Mouse (Mus musculus): ENCODE data around the gene Ncan.

The Ncan gene

GRCm38 (mm10) chr8:70130066-70130465 is 9.4 kb upstream of the Ncan start:
- in situ Hi-C loops (cut with MboI; ENCODE audit: unreplicated experiment in 2 of 2) = no loop called here

GRCm38 (mm10) chr8:70129309-70129952 is 8.8 kb upstream of the Ncan start:
- in situ Hi-C loops (cut with MboI; ENCODE audit: unreplicated experiment in 2 of 2) = no loop called here

GRCm38 (mm10) chr8:70128435-70128834 is 7.8 kb upstream of the Ncan start:
- in situ Hi-C loops (cut with MboI; ENCODE audit: unreplicated experiment in 2 of 2) = no loop called here

DNA sequence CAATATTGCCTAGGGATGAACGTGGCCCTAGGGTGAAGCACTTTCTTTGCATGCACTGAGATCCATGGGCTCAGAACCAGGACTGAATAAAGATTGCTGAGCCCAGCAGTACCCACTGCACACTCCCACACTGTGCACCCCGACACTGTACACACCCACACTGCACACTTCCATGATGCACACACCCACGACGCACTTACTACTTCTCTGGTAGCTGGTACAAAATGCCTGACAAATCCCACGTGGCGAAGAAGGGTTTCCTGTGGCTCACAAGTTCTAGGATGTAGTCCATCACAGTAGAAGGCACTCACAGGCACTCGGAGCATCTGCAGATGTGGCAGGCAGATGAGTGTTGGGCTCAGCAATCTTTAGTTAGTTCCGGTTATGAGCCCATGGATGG is 4.3 kb upstream of the Ncan start:
- in situ Hi-C loops (cut with MboI; ENCODE audit: unreplicated experiment in 2 of 2) = loop anchor here (5.0 to 25.0 kb wide), 4 partner anchors 203 to 798 kb away; partner anchors contain the start of gene Zfp868 (in 1 of the 2)

GRCm38 (mm10) chr8:70122863-70123262 is 2.2 kb upstream of the Ncan start:
- in situ Hi-C loops (cut with MboI; ENCODE audit: unreplicated experiment in 2 of 2) = loop anchor here (5.0 to 25.0 kb wide), 4 partner anchors 201 to 796 kb away; partner anchors contain the start of gene Zfp868 (in 1 of the 2)

DNA sequence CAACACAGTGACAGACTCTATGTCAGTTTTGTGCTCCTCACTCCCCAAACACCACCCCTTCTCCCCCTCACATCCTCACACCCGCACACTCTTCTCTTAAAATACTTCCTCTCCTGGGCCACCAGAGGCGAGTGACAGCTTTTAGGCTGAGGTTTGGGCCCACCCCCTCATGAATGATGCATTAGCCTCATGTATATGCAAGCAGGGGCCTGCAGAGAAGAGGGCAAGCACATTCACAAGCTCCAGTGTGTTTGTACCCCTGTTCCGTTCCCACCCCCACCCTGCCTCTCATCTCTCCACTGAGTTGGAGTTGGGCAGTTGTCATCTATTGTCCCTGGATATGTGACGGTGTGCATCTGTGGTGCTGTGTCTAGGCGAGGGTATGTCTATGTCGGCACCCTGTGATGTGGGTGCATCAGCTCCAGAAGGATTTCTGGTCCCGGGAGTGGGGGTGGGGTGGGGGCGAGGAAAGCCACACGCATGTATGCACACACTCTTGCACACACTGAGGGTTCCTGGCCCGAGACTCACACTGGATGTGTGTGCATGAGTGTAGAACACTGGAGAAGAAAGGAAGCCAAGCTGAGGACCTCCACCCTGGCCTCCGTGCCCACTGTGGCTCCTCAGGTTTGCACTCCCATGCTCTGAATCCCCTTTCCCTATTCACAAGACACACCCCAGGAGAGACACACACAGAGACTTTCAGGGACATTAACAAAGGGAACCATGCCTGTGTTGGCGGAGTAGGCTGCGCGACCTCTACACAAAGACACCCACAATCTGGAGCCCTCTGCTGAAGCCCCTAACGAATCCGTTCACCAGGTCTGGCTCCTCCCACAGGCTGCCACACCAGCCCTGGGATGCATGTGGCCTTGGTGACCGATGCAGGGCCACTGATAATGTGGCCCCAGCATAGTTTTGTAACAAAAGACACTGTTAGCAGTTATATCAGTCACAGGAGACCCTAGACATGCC is 1.7 kb downstream of the Ncan start:
- in situ Hi-C loops (cut with MboI; ENCODE audit: unreplicated experiment in 2 of 2) = loop anchor here in 1 of 2 experiments (25.0 kb wide), 2 partner anchors 482 to 782 kb away; partner anchors contain the start of gene Zfp868

DNA sequence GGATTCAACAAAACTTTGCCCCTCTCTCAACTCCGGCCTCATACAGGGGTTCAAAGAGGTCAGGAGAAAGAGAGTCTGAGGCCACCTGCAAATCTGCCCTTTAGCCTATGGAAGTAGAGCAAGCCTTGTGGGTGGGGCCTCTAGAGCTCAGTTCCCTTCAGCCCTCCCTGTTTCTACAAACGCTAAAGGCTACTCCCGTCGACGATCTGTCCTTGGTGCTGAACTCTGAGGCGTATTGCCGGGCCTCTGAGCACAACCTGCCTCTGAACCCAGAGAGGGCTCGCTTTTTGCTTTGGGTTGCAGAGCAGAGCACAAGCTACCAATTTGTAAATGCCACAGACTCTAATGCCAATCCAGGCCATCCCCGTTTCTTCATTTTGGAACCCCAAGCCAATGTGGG is 3.1 kb downstream of the Ncan start:
- in situ Hi-C loops (cut with MboI; ENCODE audit: unreplicated experiment in 2 of 2) = loop anchor here in 1 of 2 experiments (25.0 kb wide), 2 partner anchors 480 to 780 kb away; partner anchors contain the start of gene Zfp868

- in situ Hi-C loops (cut with MboI; ENCODE audit: unreplicated experiment in 2 of 2) = loop anchor here in 1 of 2 experiments (5.0 to 25.0 kb wide), 4 partner anchors 52 to 778 kb away; partner anchors contain the start of gene Zfp868
Measured at GRCm38 (mm10) chr8:70114892-70115291, 5.8 kb downstream of the Ncan start.

GRCm38 (mm10) chr8:70114488-70114887 is 6.2 kb downstream of the Ncan start:
- in situ Hi-C loops (cut with MboI; ENCODE audit: unreplicated experiment in 2 of 2) = loop anchor here in 1 of 2 experiments (5.0 to 25.0 kb wide), 4 partner anchors 53 to 777 kb away; partner anchors contain the start of gene Zfp868

GRCm38 (mm10) chr8:70112401-70113016 is 8.2 kb downstream of the Ncan start:
- in situ Hi-C loops (cut with MboI; ENCODE audit: unreplicated experiment in 2 of 2) = loop anchor here in 1 of 2 experiments (5.0 to 25.0 kb wide), 4 partner anchors 55 to 775 kb away; partner anchors contain the start of gene Zfp868

DNA sequence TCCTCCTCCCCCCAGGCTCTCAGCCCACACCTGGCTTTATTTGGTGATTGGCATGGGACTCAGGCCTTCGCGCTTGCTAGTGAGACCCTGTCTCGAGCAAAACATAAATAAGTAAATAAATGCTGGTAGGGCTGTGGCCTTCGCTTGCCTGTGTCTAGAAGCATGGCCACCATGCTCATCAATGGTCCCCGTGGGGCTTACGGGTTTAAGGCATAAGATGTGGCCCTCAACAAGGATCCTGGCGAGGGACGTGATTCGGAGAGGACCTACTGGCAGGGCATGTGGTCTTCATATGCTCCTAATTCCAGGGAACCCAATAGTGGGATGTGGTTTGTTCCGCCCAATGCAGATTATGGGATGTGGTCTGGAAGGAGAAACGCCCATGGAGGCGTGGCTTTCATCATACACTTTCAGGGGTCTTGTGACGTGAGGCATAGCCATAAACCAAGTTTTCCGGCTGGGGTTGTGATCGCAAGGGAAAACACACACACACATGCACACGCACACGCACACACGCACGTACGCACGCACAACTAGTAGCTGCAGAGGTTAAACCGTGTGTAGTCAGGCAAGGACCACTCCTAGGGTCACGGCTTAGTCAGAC is 9.4 kb downstream of the Ncan start:
- in situ Hi-C loops (cut with MboI; ENCODE audit: unreplicated experiment in 2 of 2) = loop anchor here in 1 of 2 experiments (5.0 to 25.0 kb wide), 4 partner anchors 56 to 774 kb away; partner anchors contain the start of gene Zfp868

GRCm38 (mm10) chr8:70110451-70110850 is 10.2 kb downstream of the Ncan start:
- in situ Hi-C loops (cut with MboI; ENCODE audit: unreplicated experiment in 2 of 2) = loop anchor here in 1 of 2 experiments (5.0 to 25.0 kb wide), 4 partner anchors 57 to 773 kb away; partner anchors contain the start of gene Zfp868

GRCm38 (mm10) chr8:70104922-70105321 is 15.8 kb downstream of the Ncan start:
- in situ Hi-C loops (cut with MboI; ENCODE audit: unreplicated experiment in 2 of 2) = loop anchor here (5.0 to 25.0 kb wide), 3 partner anchors 62 to 768 kb away; partner anchors contain the start of gene Zfp868 (in 1 of the 2)

DNA sequence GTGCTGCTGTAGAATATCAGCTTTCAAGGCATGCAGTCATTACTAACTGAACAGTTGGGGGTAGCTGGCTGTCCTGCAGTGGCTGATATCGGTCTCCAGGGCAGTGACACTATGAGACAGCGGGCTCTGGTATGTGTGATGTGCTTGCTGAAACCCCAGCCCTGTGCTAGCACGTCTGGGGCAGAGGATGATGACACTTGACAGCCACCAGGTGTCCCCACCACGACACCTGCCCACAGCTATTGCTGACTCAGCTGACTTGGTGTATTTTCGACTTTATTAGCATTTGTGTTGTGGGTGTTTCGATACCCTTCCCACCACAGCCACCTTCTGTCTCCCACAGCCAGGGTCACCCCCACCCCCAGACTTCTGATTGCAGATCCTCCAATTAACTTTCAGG is 16.2 kb downstream of the Ncan start:
- in situ Hi-C loops (cut with MboI; ENCODE audit: unreplicated experiment in 2 of 2) = loop anchor here in 1 of 2 experiments (25.0 kb wide), 2 partner anchors 467 to 767 kb away; partner anchors contain the start of gene Zfp868

- in situ Hi-C loops (cut with MboI; ENCODE audit: unreplicated experiment in 2 of 2) = loop anchor here in 1 of 2 experiments (25.0 kb wide), 2 partner anchors 463 to 763 kb away; partner anchors contain the start of gene Zfp868
Measured at GRCm38 (mm10) chr8:70100241-70100640, 20.4 kb downstream of the Ncan start.

- in situ Hi-C loops (cut with MboI; ENCODE audit: unreplicated experiment in 2 of 2) = no loop called here
Measured at GRCm38 (mm10) chr8:70099276-70099675, 21.4 kb downstream of the Ncan start.

GRCm38 (mm10) chr8:70092786-70093185 is 27.9 kb downstream of the Ncan start:
- in situ Hi-C loops (cut with MboI; ENCODE audit: unreplicated experiment in 2 of 2) = no loop called here

- in situ Hi-C loops (cut with MboI; ENCODE audit: unreplicated experiment in 2 of 2) = no loop called here
Measured at GRCm38 (mm10) chr8:70089296-70089960, 31.2 kb downstream of the Ncan start.

All from v-Abl transformed pro-B cells (cell line).